Mouse (Mus musculus): ENCODE measurements around the gene Srgn. TPM values are rescaled to one million over a fixed set of nuclear protein-coding genes. Genes with fewer than 3 reads are reported as not detected.

The Srgn gene
- polyA plus RNA-seq, 1 experiment from 2014 or later, result 245 TPM

DNA sequence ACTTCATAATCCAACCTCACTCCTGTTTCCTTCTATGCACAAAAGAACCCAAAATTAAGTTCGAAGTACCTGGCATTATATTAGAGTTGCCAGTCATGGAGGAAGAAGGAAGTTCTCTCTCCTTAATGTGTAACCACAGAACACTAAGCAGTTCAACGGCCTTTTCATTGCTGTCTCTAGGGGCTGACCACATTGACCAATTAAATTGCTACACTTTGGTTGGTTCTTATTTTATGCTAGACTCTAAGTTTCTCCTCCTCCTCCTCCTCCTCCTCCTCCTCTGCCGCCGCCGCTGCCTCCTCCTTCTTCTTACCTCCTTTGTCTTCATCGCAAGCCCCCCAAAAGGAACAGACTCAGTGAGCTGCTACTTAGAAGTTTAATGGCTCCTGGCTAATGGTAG, 15.7 kb downstream of the Srgn start:
- WGBS, result 77% methylated on average over 6 of the region's 6 CpGs

DNA sequence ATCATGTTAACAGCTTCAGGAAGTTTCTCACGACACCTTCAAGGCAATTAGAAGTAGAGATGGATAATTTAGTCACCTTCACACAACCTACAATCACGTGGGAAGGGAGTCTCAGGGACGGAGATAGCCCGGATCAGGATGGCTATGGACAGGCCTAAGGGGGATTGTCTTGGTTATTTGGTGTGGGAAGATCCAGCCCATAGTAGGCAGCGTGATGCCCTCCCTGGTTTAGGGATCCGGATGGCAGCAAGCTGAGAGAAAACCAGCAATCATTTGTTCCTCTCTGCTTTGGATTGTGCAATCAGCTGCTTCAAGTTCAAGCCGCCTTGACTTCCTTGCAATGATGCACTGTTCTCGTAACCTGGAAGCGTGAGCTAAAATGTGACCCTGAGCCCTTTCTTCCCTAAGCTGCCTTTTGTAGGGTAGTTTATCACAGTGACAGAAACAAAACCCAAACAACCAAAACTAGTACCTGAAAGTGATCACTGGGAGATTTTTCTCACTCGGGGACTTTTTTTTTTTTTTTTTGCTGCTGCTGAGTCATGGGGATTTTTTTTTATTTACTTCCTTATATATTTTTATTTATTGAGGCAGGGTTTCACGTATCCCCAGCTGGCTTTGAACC, 18.1 kb downstream of the Srgn start:
- no peaks in the 10 kb centered on the region for H3K27me3 ChIP-seq (replicated peaks; ENCODE audit: insufficient read depth, low read length)
- 51% methylated on average over 11 of the region's 11 CpGs for WGBS
- no peak overlapping the region for H3K9ac ChIP-seq (replicated peaks; ENCODE audit: low read depth)
- H3K9me3 ChIP-seq (ENCODE audit: low read length), result no peaks in the 10 kb centered on the region
- peak overlapping the region; percentile 54; the same call in 1 of the 2 replicates for H3K4me2 ChIP-seq (replicated peaks; ENCODE audit: low read depth, low read length)
- DNase-seq (ENCODE audit: low spot score), result peak; percentile 50
- H3K36me3 ChIP-seq (ENCODE audit: insufficient read depth, low read length), result no peaks in the 10 kb centered on the region
- ATAC-seq, result no peak
- H3K4me1 ChIP-seq (ENCODE audit: insufficient read depth, low read depth, low read length), result no peaks in the 10 kb centered on the region
- H3K27ac ChIP-seq (ENCODE audit: low read length), result peak overlapping the region; percentile 85
- H3K4me3 ChIP-seq (ENCODE audit: low read depth, low read length), result no peak overlapping the region
- TF ChIP-seq EP300 (IDR thresholded peaks at IDR 0.05), result no peak

More for the DNA sequence above, 15.7 kb downstream of the Srgn start:
- DNase-seq (ENCODE audit: low spot score), result no peak
- no peak overlapping the region for H3K4me2 ChIP-seq (replicated peaks; ENCODE audit: low read depth, low read length)
- H3K4me1 ChIP-seq (ENCODE audit: insufficient read depth, low read depth, low read length), result no peaks in the 10 kb centered on the region
- TF ChIP-seq EP300 (IDR thresholded peaks at IDR 0.05), result no peak
- H3K4me3 ChIP-seq (ENCODE audit: low read depth, low read length), result no peak overlapping the region
- no peak for ATAC-seq
- no peaks in the 10 kb centered on the region for H3K36me3 ChIP-seq (ENCODE audit: insufficient read depth, low read length)
- no peak overlapping the region for H3K9ac ChIP-seq (replicated peaks; ENCODE audit: low read depth)
- H3K27me3 ChIP-seq (replicated peaks; ENCODE audit: insufficient read depth, low read length), result no peaks in the 10 kb centered on the region
- H3K9me3 ChIP-seq (ENCODE audit: low read length), result no peaks in the 10 kb centered on the region
- no peak overlapping the region for H3K27ac ChIP-seq (ENCODE audit: low read length)

DNA sequence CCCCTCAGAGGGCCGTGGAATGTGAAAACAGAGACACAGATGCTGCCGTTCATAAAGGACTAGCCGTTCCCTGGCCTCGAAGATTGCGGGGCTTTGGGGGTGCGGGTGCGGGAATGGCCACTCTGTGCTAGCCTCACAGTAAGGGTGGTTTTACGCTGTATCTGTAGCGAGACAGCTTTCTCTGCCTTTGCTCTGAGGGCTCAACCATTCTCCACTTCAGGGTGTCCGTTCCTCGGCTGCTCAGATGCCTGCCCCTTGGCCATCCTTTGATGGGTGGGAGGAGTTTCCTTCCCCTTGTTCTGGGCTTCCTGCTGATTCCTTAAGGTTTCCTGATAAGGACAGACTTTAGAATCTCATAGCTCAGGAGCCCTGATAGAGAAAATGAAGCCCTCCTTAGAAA, 18.8 kb downstream of the Srgn start:
- no peak overlapping the region for H3K9ac ChIP-seq (replicated peaks; ENCODE audit: low read depth)
- no peaks in the 10 kb centered on the region for H3K9me3 ChIP-seq (ENCODE audit: low read length)
- no peaks in the 10 kb centered on the region for H3K27me3 ChIP-seq (replicated peaks; ENCODE audit: insufficient read depth, low read length)
- TF ChIP-seq EP300 (IDR thresholded peaks at IDR 0.05), result peak; percentile 59; the same call in 1 of the 2 replicates
- no peak for TF ChIP-seq CTCF (IDR thresholded peaks at IDR 0.05)
- peak; percentile 64 for DNase-seq (ENCODE audit: low spot score)
- H3K36me3 ChIP-seq (ENCODE audit: insufficient read depth, low read length), result no peaks in the 10 kb centered on the region
- H3K27ac ChIP-seq (ENCODE audit: low read length), result peak overlapping the region; percentile 85
- 4% methylated on average over 11 of the region's 11 CpGs for WGBS
- peak overlapping the region; percentile 32 for H3K4me3 ChIP-seq (ENCODE audit: low read depth, low read length)
- peak overlapping the region; percentile 54 for H3K4me2 ChIP-seq (replicated peaks; ENCODE audit: low read depth, low read length)
- peak; percentile 70 for ATAC-seq
- H3K4me1 ChIP-seq (ENCODE audit: insufficient read depth, low read depth, low read length), result no peaks in the 10 kb centered on the region

DNA sequence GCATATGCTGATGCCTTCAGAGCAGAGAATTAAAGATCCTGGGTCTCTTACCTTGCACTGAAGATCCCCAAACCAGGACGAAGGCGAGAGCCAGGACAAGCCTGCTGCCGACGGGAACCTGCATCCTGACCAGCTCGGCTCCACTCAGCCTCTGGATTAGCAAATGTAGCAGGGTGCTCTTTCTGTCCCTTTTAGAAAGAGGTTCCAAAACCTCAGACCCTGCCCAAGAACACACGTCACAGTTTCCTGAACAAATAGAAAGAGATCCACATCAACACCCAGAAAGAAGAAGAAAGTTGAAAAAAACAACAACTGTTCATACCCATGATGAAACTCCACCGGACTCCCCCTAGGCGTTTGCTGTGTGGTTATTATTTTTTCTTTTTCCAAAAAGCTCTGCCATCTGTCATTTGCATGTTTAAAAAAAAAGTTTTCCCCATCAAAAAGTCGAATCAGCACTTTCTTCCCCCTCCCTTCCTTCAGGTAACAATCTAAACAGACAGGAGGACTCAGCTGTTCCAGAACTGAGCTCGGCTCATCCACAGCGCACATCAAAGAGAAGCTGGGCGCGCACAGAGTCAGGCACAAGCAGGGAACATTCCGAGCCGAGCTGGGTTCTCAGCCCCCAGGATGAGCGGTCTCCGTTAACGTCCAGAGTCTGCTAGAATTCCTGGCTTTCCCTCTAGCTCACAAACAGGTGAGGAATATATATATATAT, 19.5 kb downstream of the Srgn start:
- H3K36me3 ChIP-seq (ENCODE audit: insufficient read depth, low read length), result no peaks in the 10 kb centered on the region
- peak overlapping the region; percentile 85 for H3K27ac ChIP-seq (ENCODE audit: low read length)
- H3K4me1 ChIP-seq (ENCODE audit: insufficient read depth, low read depth, low read length), result no peaks in the 10 kb centered on the region
- DNase-seq (ENCODE audit: low spot score) (peak; percentile 81), ATAC-seq (peak; percentile 31; the same call in 1 of the 2 replicates)
- H3K4me2 ChIP-seq (replicated peaks; ENCODE audit: low read depth, low read length), result peak overlapping the region; percentile 54
- TF ChIP-seq CTCF (IDR thresholded peaks at IDR 0.05) (no peak), EP300 (IDR thresholded peaks at IDR 0.05) (0 out of 2 replicates have a peak, but pooled peaks have one; percentile 10)
- H3K9me3 ChIP-seq (ENCODE audit: low read length), result no peaks in the 10 kb centered on the region
- peak overlapping the region; percentile 32 for H3K4me3 ChIP-seq (ENCODE audit: low read depth, low read length)
- no peaks in the 10 kb centered on the region for H3K27me3 ChIP-seq (replicated peaks; ENCODE audit: insufficient read depth, low read length)
- H3K9ac ChIP-seq (replicated peaks; ENCODE audit: low read depth), result 0 out of 2 replicates have a peak overlapping the region, but pooled peaks have one; percentile 8
- 8% methylated on average over 18 of the region's 18 CpGs for WGBS

DNA sequence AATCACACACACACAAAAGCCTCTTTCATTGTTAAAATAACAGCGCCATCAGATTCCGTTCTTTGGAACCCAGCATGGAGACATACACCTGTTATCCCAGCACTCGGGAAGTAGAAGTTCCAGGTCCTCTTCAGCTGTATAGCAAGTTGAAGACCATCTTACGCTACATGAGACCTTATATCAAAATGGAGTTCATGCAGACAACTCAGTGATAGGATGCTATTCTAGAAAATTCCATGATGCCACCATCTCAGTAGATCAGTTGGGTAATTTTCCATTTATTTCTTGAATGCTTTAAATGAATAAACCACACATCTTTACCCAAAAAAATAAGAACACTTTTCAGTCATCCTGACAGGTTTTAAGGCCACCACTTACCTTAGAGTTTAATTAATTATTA, 20.2 kb downstream of the Srgn start:
- peak overlapping the region; percentile 85 for H3K27ac ChIP-seq (ENCODE audit: low read length)
- 0 out of 2 replicates have a peak overlapping the region, but pooled peaks have one; percentile 8 for H3K9ac ChIP-seq (replicated peaks; ENCODE audit: low read depth)
- ATAC-seq, result no peak
- H3K4me2 ChIP-seq (replicated peaks; ENCODE audit: low read depth, low read length), result peak overlapping the region; percentile 54; the same call in 1 of the 2 replicates
- no peak for DNase-seq (ENCODE audit: low spot score)
- WGBS, result 86% methylated on average over 4 of the region's 4 CpGs
- H3K4me1 ChIP-seq (ENCODE audit: insufficient read depth, low read depth, low read length), result no peaks in the 10 kb centered on the region
- H3K36me3 ChIP-seq (ENCODE audit: insufficient read depth, low read length), result no peaks in the 10 kb centered on the region
- no peaks in the 10 kb centered on the region for H3K27me3 ChIP-seq (replicated peaks; ENCODE audit: insufficient read depth, low read length)
- H3K4me3 ChIP-seq (ENCODE audit: low read depth, low read length), result peak overlapping the region; percentile 32; the same call in 1 of the 2 replicates
- no peaks in the 10 kb centered on the region for H3K9me3 ChIP-seq (ENCODE audit: low read length)
- TF ChIP-seq EP300 (IDR thresholded peaks at IDR 0.05) (no peak), CTCF (IDR thresholded peaks at IDR 0.05) (no peak)

DNA sequence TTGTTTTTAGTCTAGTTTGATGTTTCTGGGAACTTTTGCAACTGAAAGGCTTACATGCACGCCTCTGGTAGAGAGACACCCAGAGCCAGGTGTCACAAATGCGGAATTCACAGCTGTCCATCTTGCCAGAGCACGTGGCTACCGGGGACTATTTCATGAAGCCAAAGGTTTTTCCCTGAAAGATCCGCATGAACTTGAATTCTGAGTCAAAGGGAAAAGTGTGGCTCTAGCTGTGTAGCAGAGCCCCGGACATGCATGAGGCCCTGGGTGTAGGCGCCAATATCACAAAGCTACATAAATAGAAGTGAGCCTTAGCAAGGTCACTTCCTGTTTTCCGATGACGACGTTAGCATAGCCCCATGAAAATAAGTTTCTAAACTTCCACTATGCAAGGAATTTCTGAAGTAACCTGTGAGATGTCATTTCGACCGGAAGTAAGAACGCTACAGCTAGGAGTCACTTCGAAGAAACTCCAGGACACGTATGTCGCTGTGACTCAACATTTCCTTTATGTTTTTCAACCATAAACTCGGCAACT, 21.2 kb downstream of the Srgn start:
- DNase-seq (ENCODE audit: low spot score) (peak; percentile 74), ATAC-seq (peak; percentile 64)
- no peak for TF ChIP-seq CTCF (IDR thresholded peaks at IDR 0.05)
- peak; percentile 46; the same call in 1 of the 2 replicates for TF ChIP-seq EP300 (IDR thresholded peaks at IDR 0.05)
- 61% methylated on average over 17 of the region's 17 CpGs for WGBS
- Histone ChIP-seq H3K4me2 (replicated peaks; ENCODE audit: low read depth, low read length) (no peak overlapping the region), H3K4me3 (ENCODE audit: low read depth, low read length) (no peak overlapping the region; the same call in 1 of the 2 replicates), H3K27ac (ENCODE audit: low read length) (peak overlapping the region; percentile 59), H3K4me1 (ENCODE audit: insufficient read depth, low read depth, low read length) (no peaks in the 10 kb centered on the region), H3K27me3 (replicated peaks; ENCODE audit: insufficient read depth, low read length) (no peaks in the 10 kb centered on the region), H3K9me3 (ENCODE audit: low read length) (no peaks in the 10 kb centered on the region), H3K9ac (replicated peaks; ENCODE audit: low read depth) (no peak overlapping the region), H3K36me3 (ENCODE audit: insufficient read depth, low read length) (no peaks in the 10 kb centered on the region)
